Mouse (Mus musculus) spleen, postnatal 0 days (tissue): ENCODE data around the gene Zfp987. TPM values are rescaled to one million over a fixed set of nuclear protein-coding genes. Genes with fewer than 3 reads are reported as not detected.

Experiments
- polyA plus RNA-seq: library from polyadenylated mRNA; unstranded; fragments of >200 nt; fragmentation: Nextera tagmentation; extraction: Ambion mirVana; gene quantifications from 2 replicates; pipeline ENCODE4 v1.2.1, GENCODE M21; 2015

Gene Zfp987
- polyA plus RNA-seq, result 0.16 and 0.39 TPM in 2 replicates

GRCm38 (mm10) chr4:146096998-146097397 lies at the start of gene Zfp987:
Zfp987 (plus strand) TSS chr4:146097298.

DNA sequence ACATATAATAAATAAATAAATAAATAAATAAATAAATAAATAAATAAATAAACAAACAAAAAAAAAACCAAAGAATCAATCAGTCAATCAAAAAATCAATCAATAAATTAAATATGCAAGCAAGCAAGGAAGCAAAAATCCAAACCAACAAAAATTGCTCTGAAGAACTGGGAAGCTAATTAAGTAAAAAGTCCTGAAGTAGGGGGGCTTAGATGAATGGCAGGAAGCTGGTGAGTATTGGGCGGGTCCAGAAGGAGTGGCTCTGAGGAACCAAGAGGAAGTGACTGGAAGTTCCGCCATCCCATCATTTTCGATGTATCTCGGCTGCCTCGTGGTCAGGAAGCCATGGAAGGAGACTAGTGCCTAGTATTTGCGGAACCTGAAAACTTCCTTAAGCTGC lies 59.4 kb downstream of the Zfp987 start, which contains the start of gene Zfp600:
Gene Zfp600, plus strand, starts transcription at position 301 of the 400 bp plus-strand sequence.

Other genes starting within 250 kb of the Zfp987 start
- not detected in 2 replicates for gene Zfp986, start 228.5 kb upstream of the Zfp987 start, polyA plus RNA-seq
- not detected in 2 replicates for gene Zfp600, start 59.5 kb downstream of the Zfp987 start, polyA plus RNA-seq